Mouse (Mus musculus): Measurements from ENCODE around the gene Cox17. TPM values are rescaled to one million over a fixed set of nuclear protein-coding genes. Genes with fewer than 3 reads are reported as not detected.

Gene Cox17
- total RNA-seq, 4 experiments from 2014 or later = 171 to 378 (median 215) TPM

DNA sequence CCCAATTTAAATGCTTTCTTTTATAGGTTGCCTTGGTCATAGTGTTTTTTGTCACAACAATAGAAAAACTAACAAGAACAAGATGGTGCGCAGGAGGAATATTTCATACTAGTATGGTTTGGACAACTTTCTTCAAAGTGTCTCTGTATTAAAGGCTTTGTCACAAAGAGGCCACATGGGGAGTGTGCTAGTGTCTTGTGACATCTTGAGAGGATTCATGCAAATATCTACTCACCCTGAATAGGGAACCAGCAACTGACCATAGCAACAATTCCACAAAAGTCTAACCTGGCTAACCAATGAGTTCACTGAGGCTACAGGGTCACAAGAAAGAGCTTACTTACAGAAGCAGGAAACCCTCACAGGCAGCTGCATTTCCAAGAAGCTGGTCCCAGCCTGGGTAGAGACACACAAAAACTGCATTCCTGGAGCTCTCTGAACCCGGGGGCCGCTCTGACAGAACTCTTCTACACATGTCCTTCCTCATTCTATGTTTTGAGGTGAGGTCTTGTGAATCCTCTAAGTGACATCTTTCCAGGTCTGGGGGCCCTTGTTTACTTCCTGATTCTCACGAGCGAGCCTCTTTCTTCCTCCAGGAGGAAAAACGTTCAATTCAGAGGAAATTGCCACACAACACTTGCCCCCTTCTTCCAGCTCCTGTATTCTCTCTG lies 48.4 kb downstream of the Cox17 start:
- DNase-seq = no peak

GRCm38 (mm10) chr16:38396155-38396554 lies 49.4 kb downstream of the Cox17 start:
- DNase-seq = peak; percentile 94

- no peak for DNase-seq
Measured at GRCm38 (mm10) chr16:38398266-38398665, 51.5 kb downstream of the Cox17 start.

- DNase-seq = no peak
Measured at GRCm38 (mm10) chr16:38399076-38399475, 52.3 kb downstream of the Cox17 start.

DNA sequence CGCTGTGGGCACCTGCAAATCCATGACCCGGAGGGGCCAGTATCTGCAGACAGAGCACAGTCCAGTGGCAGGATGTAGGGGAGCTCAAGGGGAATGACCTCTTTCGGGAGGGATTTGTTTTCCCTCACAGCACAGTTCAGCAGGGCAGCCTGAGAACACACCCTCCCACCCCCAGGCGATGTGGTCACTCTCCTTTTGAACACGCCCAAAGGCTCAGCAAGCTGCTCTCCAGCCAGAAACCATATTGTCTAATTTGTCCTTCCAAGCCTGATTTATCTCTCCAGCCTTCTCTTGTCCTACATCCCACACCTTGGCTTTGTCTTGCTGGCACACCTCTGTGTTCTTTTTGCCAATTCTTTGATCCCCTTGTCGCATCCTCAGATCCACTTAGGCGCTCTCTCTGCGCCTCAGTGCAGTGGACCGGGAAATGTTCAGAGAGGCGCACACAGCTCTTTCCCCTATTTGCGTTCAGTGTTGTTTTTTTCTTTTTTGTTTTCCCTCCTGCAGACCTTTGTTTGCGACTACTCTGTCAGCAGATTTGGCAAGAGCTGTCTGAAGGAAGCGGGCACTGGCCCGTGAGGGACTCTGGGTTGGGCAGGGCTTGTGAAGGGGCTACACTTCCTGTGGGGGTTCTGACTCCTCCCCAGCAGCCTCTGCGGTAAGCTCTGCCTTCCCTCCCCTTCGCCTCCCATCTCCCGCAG lies 52.9 kb downstream of the Cox17 start:
- peak; percentile 74 for DNase-seq

GRCm38 (mm10) chr16:38400311-38400960 lies 53.6 kb downstream of the Cox17 start:
- DNase-seq = no peak

GRCm38 (mm10) chr16:38401468-38401867 lies 54.7 kb downstream of the Cox17 start:
- DNase-seq = no peak

Other genes with a start within 250 kb of the Cox17 start
- gene Nr1i2, start 52.2 kb upstream of the Cox17 start, total RNA-seq (2022) = under 1 TPM in 1 of 4 experiments, not detected in 3; 0.11 TPM
- gene Maats1, start 4.8 kb upstream of the Cox17 start, total RNA-seq (2022) = 1 to 10 TPM in 1 of 4 experiments, under 1 TPM in 3; 0.38 to 1.0 (median 0.46) TPM
- gene Gm21987, start within 50 bp of the Cox17 start, total RNA-seq (2022) = under 1 TPM in 1 of 4 experiments, not detected in 3; 0.97 TPM
- 1 to 10 TPM in 2 of 4 experiments, under 1 TPM in 2; 0.66 to 2.5 (median 0.94) TPM for gene Popdc2, start 15.2 kb downstream of the Cox17 start, total RNA-seq (2022)
- 10 to 100 TPM; 12.0 to 56.7 (median 30.9) TPM for gene Pla1a, start 86.2 kb downstream of the Cox17 start, total RNA-seq (2022)
- 10 to 100 TPM; 49.8 to 51.5 (median 50.1) TPM for gene Adprh, start 105.7 kb downstream of the Cox17 start, total RNA-seq (2022)
- gene Cd80, start 108.6 kb downstream of the Cox17 start, total RNA-seq (2022) = under 1 TPM; 0.41 to 0.83 (median 0.65) TPM
- gene Timmdc1, start 175.7 kb downstream of the Cox17 start, total RNA-seq (2022) = 10 to 100 TPM; 41.2 to 46.5 (median 44.5) TPM
- gene Poglut1, start 203.3 kb downstream of the Cox17 start, total RNA-seq (2022) = 10 to 100 TPM; 34.4 to 46.4 (median 42.1) TPM
- 100 to 1,000 TPM in 2 of 4 experiments, 10 to 100 TPM in 2; 79.2 to 118 (median 92.6) TPM for gene Tmem39a, start 211.7 kb downstream of the Cox17 start, total RNA-seq (2022)